Mouse (Mus musculus) kidney, postnatal 14 days (tissue): Measurements from ENCODE around the gene Gm17267.
"Not testable (repeated sequence)": the region's sequence is repeated elsewhere in the genome, so short reads cannot be mapped to it uniquely, and the experiment has no call there.

ENCODE experiments used
- DNase-seq: peaks from one replicate; pipeline ENCODE4 v3.0.0; 2022; ENCODE audit warnings: mixed read lengths

Gm17267 gene

GRCm38 (mm10) chrX:126017257-126017656 is at the start of gene Gm17267:
TSS of gene Gm17267 (plus strand) at chrX:126017557.
- not testable (repeated sequence) for DNase-seq
